Mouse (Mus musculus) monocyte, adult 5-6 weeks (primary cell): ENCODE measurements at regions not wholly inside any gene's neighbourhood (a gene's known extent, or its start where the extent isn't known, plus 50 kb on each side); places are given as distances from the start of the nearest gene placed in this dataset.

Experiments used
- ATAC-seq: fragments of 153-309, 156-312 bp; replicated peaks from 2 replicates; pipeline ENCODE4 v1.8.0; 2017; ENCODE audit warnings: mild to moderate bottlenecking; ENCODE audit not compliant: low TSS enrichment, insufficient number of reproducible peaks, severe bottlenecking, poor library complexity, low FRiP score

- no peak for ATAC-seq
Measured at GRCm38 (mm10) chr6:51369771-51370170, 62.7 kb upstream of the Nfe2l3 start.

GRCm38 (mm10) chr6:51372357-51372756 is 60.1 kb upstream of the Nfe2l3 start:
- ATAC-seq: no peak

- no peak for ATAC-seq
Measured at GRCm38 (mm10) chr6:51378436-51378835, 54.0 kb upstream of the Nfe2l3 start.

GRCm38 (mm10) chr6:51379074-51379473 is 53.4 kb upstream of the Nfe2l3 start:
- ATAC-seq: no peak

GRCm38 (mm10) chr6:51379560-51380274 is 52.8 kb upstream of the Nfe2l3 start:
- ATAC-seq: no peak

- ATAC-seq: no peak
Measured at GRCm38 (mm10) chr6:51380275-51380575, 52.2 kb upstream of the Nfe2l3 start.

GRCm38 (mm10) chr6:51381465-51381864 is 51.0 kb upstream of the Nfe2l3 start:
- no peak for ATAC-seq
